Mouse (Mus musculus) kidney, adult 9 months (tissue): ENCODE measurements around the gene Fndc3b.

Experiments used
- DNase-seq: peaks from one replicate; pipeline ENCODE4 v3.0.0; 2022

Gene Fndc3b

GRCm38 (mm10) chr3:27708581-27708980 lies 2.5 kb downstream of the Fndc3b start:
- peak; percentile 28 for DNase-seq

- no peak for DNase-seq
Observed at GRCm38 (mm10) chr3:27705761-27706160, 5.3 kb downstream of the Fndc3b start.

GRCm38 (mm10) chr3:27705056-27705455 lies 6.1 kb downstream of the Fndc3b start:
- no peak for DNase-seq

- DNase-seq = no peak
Observed at GRCm38 (mm10) chr3:27704641-27705040, 6.5 kb downstream of the Fndc3b start.

- DNase-seq = no peak
Observed at GRCm38 (mm10) chr3:27703531-27703930, 7.6 kb downstream of the Fndc3b start.

- DNase-seq = no peak
Observed at GRCm38 (mm10) chr3:27703081-27703480, 8.0 kb downstream of the Fndc3b start.

- no peak for DNase-seq
Observed at GRCm38 (mm10) chr3:27698671-27699070, 12.4 kb downstream of the Fndc3b start.

- no peak for DNase-seq
Observed at GRCm38 (mm10) chr3:27696449-27696797, 14.7 kb downstream of the Fndc3b start.

GRCm38 (mm10) chr3:27695612-27696448 lies 15.3 kb downstream of the Fndc3b start:
- no peak for DNase-seq

GRCm38 (mm10) chr3:27694586-27694985 lies 16.5 kb downstream of the Fndc3b start:
- no peak for DNase-seq

- DNase-seq = no peak
Observed at GRCm38 (mm10) chr3:27694111-27694510, 17.0 kb downstream of the Fndc3b start.

GRCm38 (mm10) chr3:27691486-27692160 lies 19.5 kb downstream of the Fndc3b start:
- DNase-seq = no peak

GRCm38 (mm10) chr3:27690030-27690429 lies 21.1 kb downstream of the Fndc3b start:
- peak; percentile 85 for DNase-seq

GRCm38 (mm10) chr3:27689149-27689865 lies 21.8 kb downstream of the Fndc3b start:
- DNase-seq = peak; percentile 49

GRCm38 (mm10) chr3:27686732-27687491 lies 24.2 kb downstream of the Fndc3b start:
- peak; percentile 43 for DNase-seq

GRCm38 (mm10) chr3:27685650-27686208 lies 25.4 kb downstream of the Fndc3b start:
- DNase-seq = peak; percentile 82

- DNase-seq = peak; percentile 40
Observed at GRCm38 (mm10) chr3:27685134-27685533, 26.0 kb downstream of the Fndc3b start.

- DNase-seq = no peak
Observed at GRCm38 (mm10) chr3:27683374-27683773, 27.7 kb downstream of the Fndc3b start.

- DNase-seq = no peak
Observed at GRCm38 (mm10) chr3:27677574-27677973, 33.5 kb downstream of the Fndc3b start.

GRCm38 (mm10) chr3:27673660-27674059 lies 37.4 kb downstream of the Fndc3b start:
- DNase-seq = no peak

- DNase-seq = no peak
Observed at GRCm38 (mm10) chr3:27670416-27670815, 40.7 kb downstream of the Fndc3b start.

GRCm38 (mm10) chr3:27667280-27667679 lies 43.8 kb downstream of the Fndc3b start:
- no peak for DNase-seq

- no peak for DNase-seq
Observed at GRCm38 (mm10) chr3:27665338-27665737, 45.8 kb downstream of the Fndc3b start.
